Mouse (Mus musculus) midbrain, embryonic 15.5 days (tissue): ENCODE measurements at regions not wholly inside any gene's neighbourhood (a gene's known extent, or its start where the extent isn't known, plus 50 kb on each side); places are given as distances from the start of the nearest gene placed in this dataset.

Source experiments
- ATAC-seq: fragments of 200-750 bp; cut with Nextera tagmentation; replicated peaks from 2 replicates; pipeline ENCODE4 v1.8.0; 2017; ENCODE audit warnings: moderate TSS enrichment
- H3K27ac ChIP-seq: fragments of 300-500 bp; sonication (generic); 2 replicates; pipeline ENCODE4 v1.5.1; 2015; ENCODE audit warnings: mild to moderate bottlenecking, inconsistent platforms
- H3K27me3 ChIP-seq: fragments of 300-500 bp; sonication (generic); replicated peaks from 2 replicates; pipeline ENCODE4 v1.6.1; 2015; ENCODE audit warnings: inconsistent platforms
- H3K36me3 ChIP-seq: fragments of 300-500 bp; sonication (generic); replicated peaks from 2 replicates; pipeline ENCODE4 v1.6.1; 2015; ENCODE audit warnings: inconsistent platforms
- H3K4me1 ChIP-seq: fragments of 300-500 bp; sonication (generic); 2 replicates; pipeline ENCODE4 v1.6.1; 2015; ENCODE audit warnings: inconsistent platforms
- H3K4me2 ChIP-seq: fragments of 300-500 bp; sonication (generic); 2 replicates; pipeline ENCODE4 v1.6.1; 2015; ENCODE audit warnings: inconsistent platforms, mild to moderate bottlenecking, moderate library complexity
- H3K4me3 ChIP-seq: fragments of 300-500 bp; sonication (generic); 2 replicates; pipeline ENCODE4 v1.5.1; 2015; ENCODE audit warnings: mild to moderate bottlenecking, inconsistent platforms
- H3K9ac ChIP-seq: fragments of 300-500 bp; sonication (generic); 2 replicates; pipeline ENCODE4 v1.6.1; 2015; ENCODE audit warnings: mild to moderate bottlenecking, inconsistent platforms
- H3K9me3 ChIP-seq: fragments of 300-500 bp; sonication (generic); 2 replicates; pipeline ENCODE4 v1.6.1; 2016; ENCODE audit warnings: inconsistent platforms
- WGBS: fragments of 180-500 bp; shearing (Covaris S2); methylation state at CpG from one replicate; pipeline ENCODE4 v1.1.7; 2015; ENCODE audit warnings: mixed read lengths; 5-methylcytosine and 5-hydroxymethylcytosine counted together

GRCm38 (mm10) chr16:30672776-30673550 lies 73.4 kb downstream of the Fam43a start:
- 78% methylated on average over 15 of the region's 15 CpGs for WGBS
- Histone ChIP-seq H3K36me3 (no peaks in the 10 kb centered on the region), H3K4me2 (no peak overlapping the region), H3K4me1 (no peaks in the 10 kb centered on the region), H3K27me3 (no peaks in the 10 kb centered on the region), H3K9me3 (no peaks in the 10 kb centered on the region), H3K9ac (no peak overlapping the region), H3K27ac (no peak overlapping the region), H3K4me3 (no peak overlapping the region)
- no peak for ATAC-seq

GRCm38 (mm10) chr16:30673662-30674061 lies 74.1 kb downstream of the Fam43a start:
- Histone ChIP-seq H3K4me1 (no peaks in the 10 kb centered on the region), H3K4me2 (no peak overlapping the region), H3K27ac (no peak overlapping the region), H3K27me3 (no peaks in the 10 kb centered on the region), H3K9ac (no peak overlapping the region), H3K36me3 (no peaks in the 10 kb centered on the region), H3K9me3 (no peaks in the 10 kb centered on the region), H3K4me3 (no peak overlapping the region)
- 88% methylated on average over 15 of the region's 15 CpGs for WGBS
- no peak for ATAC-seq

- 80% methylated on average over 4 of the region's 4 CpGs for WGBS
- Histone ChIP-seq H3K4me2 (no peak overlapping the region), H3K36me3 (no peaks in the 10 kb centered on the region), H3K27me3 (no peaks in the 10 kb centered on the region), H3K4me3 (no peak overlapping the region), H3K27ac (no peak overlapping the region), H3K9me3 (no peaks in the 10 kb centered on the region), H3K4me1 (no peaks in the 10 kb centered on the region), H3K9ac (no peak overlapping the region)
- no peak for ATAC-seq
These were observed 76.3 kb downstream of the Fam43a start for GRCm38 (mm10) chr16:30675829-30676228.

- 88% methylated on average over 4 of the region's 4 CpGs for WGBS
- H3K4me3 ChIP-seq, result no peak overlapping the region
- H3K9me3 ChIP-seq, result no peaks in the 10 kb centered on the region
- H3K27me3 ChIP-seq, result no peaks in the 10 kb centered on the region
- no peaks in the 10 kb centered on the region for H3K36me3 ChIP-seq
- H3K4me1 ChIP-seq, result no peaks in the 10 kb centered on the region
- no peak overlapping the region for H3K4me2 ChIP-seq
- no peak for ATAC-seq
- no peak overlapping the region for H3K27ac ChIP-seq
- H3K9ac ChIP-seq, result no peak overlapping the region
These were observed 77.5 kb downstream of the Fam43a start for GRCm38 (mm10) chr16:30677016-30677415.

- Histone ChIP-seq H3K9me3 (no peaks in the 10 kb centered on the region), H3K27ac (no peak overlapping the region), H3K36me3 (no peaks in the 10 kb centered on the region), H3K4me3 (no peak overlapping the region), H3K4me2 (no peak overlapping the region), H3K4me1 (no peaks in the 10 kb centered on the region), H3K27me3 (no peaks in the 10 kb centered on the region), H3K9ac (no peak overlapping the region)
- 82% methylated on average over 7 of the region's 7 CpGs for WGBS
- no peak for ATAC-seq
These were observed 78.6 kb downstream of the Fam43a start for GRCm38 (mm10) chr16:30677896-30678707.

GRCm38 (mm10) chr16:30678708-30679492 lies 79.4 kb downstream of the Fam43a start:
- no peak overlapping the region for H3K9ac ChIP-seq
- H3K4me3 ChIP-seq, result no peak overlapping the region
- WGBS, result 87% methylated on average over 9 of the region's 9 CpGs
- H3K4me2 ChIP-seq, result no peak overlapping the region
- H3K4me1 ChIP-seq, result no peaks in the 10 kb centered on the region
- no peaks in the 10 kb centered on the region for H3K36me3 ChIP-seq
- no peaks in the 10 kb centered on the region for H3K9me3 ChIP-seq
- no peak overlapping the region for H3K27ac ChIP-seq
- H3K27me3 ChIP-seq, result no peaks in the 10 kb centered on the region
- ATAC-seq, result no peak

GRCm38 (mm10) chr16:30679493-30679811 lies 79.9 kb downstream of the Fam43a start:
- H3K27ac ChIP-seq, result no peak overlapping the region
- no peak overlapping the region for H3K9ac ChIP-seq
- no peaks in the 10 kb centered on the region for H3K4me1 ChIP-seq
- H3K4me3 ChIP-seq, result no peak overlapping the region
- no peak for ATAC-seq
- H3K27me3 ChIP-seq, result no peaks in the 10 kb centered on the region
- WGBS, result 83% methylated on average over 3 of the region's 3 CpGs
- H3K9me3 ChIP-seq, result no peaks in the 10 kb centered on the region
- no peak overlapping the region for H3K4me2 ChIP-seq
- no peaks in the 10 kb centered on the region for H3K36me3 ChIP-seq

- H3K4me3 ChIP-seq, result no peak overlapping the region
- no peak overlapping the region for H3K9ac ChIP-seq
- H3K27me3 ChIP-seq, result no peaks in the 10 kb centered on the region
- no peak overlapping the region for H3K27ac ChIP-seq
- 90% methylated on average over 4 of the region's 4 CpGs for WGBS
- no peaks in the 10 kb centered on the region for H3K36me3 ChIP-seq
- H3K4me1 ChIP-seq, result no peaks in the 10 kb centered on the region
- H3K9me3 ChIP-seq, result no peaks in the 10 kb centered on the region
- ATAC-seq, result no peak
- no peak overlapping the region for H3K4me2 ChIP-seq
These were observed 81.9 kb downstream of the Fam43a start for GRCm38 (mm10) chr16:30681421-30681820.

GRCm38 (mm10) chr16:30683986-30684385 lies 84.5 kb downstream of the Fam43a start:
- no peak overlapping the region for H3K27ac ChIP-seq
- 94% methylated on average over 3 of the region's 3 CpGs for WGBS
- H3K27me3 ChIP-seq, result no peaks in the 10 kb centered on the region
- no peak overlapping the region for H3K4me2 ChIP-seq
- H3K4me3 ChIP-seq, result no peak overlapping the region
- no peaks in the 10 kb centered on the region for H3K4me1 ChIP-seq
- no peaks in the 10 kb centered on the region for H3K9me3 ChIP-seq
- no peaks in the 10 kb centered on the region for H3K36me3 ChIP-seq
- ATAC-seq, result no peak
- H3K9ac ChIP-seq, result no peak overlapping the region

GRCm38 (mm10) chr16:30686536-30686935 lies 87.0 kb downstream of the Fam43a start:
- Histone ChIP-seq H3K27ac (no peak overlapping the region), H3K36me3 (no peaks in the 10 kb centered on the region), H3K27me3 (no peaks in the 10 kb centered on the region), H3K9ac (no peak overlapping the region), H3K9me3 (no peaks in the 10 kb centered on the region), H3K4me3 (no peak overlapping the region), H3K4me2 (no peak overlapping the region), H3K4me1 (no peaks in the 10 kb centered on the region)
- WGBS, result 89% methylated on average over 6 of the region's 6 CpGs
- ATAC-seq, result no peak

- Histone ChIP-seq H3K4me3 (no peak overlapping the region), H3K27ac (no peak overlapping the region), H3K36me3 (no peaks in the 10 kb centered on the region), H3K9ac (no peak overlapping the region), H3K9me3 (no peaks in the 10 kb centered on the region), H3K4me1 (no peaks in the 10 kb centered on the region), H3K4me2 (no peak overlapping the region), H3K27me3 (no peaks in the 10 kb centered on the region)
- no peak for ATAC-seq
- 86% methylated on average over 6 of the region's 6 CpGs for WGBS
These were observed 87.7 kb downstream of the Fam43a start for GRCm38 (mm10) chr16:30687225-30687624.

- WGBS, result 92% methylated on average over 8 of the region's 8 CpGs
- Histone ChIP-seq H3K27ac (no peak overlapping the region), H3K4me1 (no peaks in the 10 kb centered on the region), H3K4me3 (no peak overlapping the region), H3K9ac (no peak overlapping the region), H3K36me3 (no peaks in the 10 kb centered on the region), H3K9me3 (no peaks in the 10 kb centered on the region), H3K4me2 (no peak overlapping the region), H3K27me3 (no peaks in the 10 kb centered on the region)
- ATAC-seq, result no peak
These were observed 88.2 kb downstream of the Fam43a start for GRCm38 (mm10) chr16:30687682-30688081.
